Comparison of ENCODE assay signal across 8 mouse cellular contexts in genomic region chr8:105288958-105289732, GRCm38 (mm10). TPM values are rescaled to one million over a fixed set of nuclear protein-coding genes. Genes with fewer than 3 reads are reported as not detected.
DNase-seq lines count a peak whose midpoint lies in the region; ATAC-seq and TF ChIP-seq lines count a peak whose summit lies in the region.

No protein-coding gene starts in this region.

- H3K36me3 ChIP-seq in forebrain, embryonic 15.5 days: peaks cover 10% of the 10 kb centered on the region
- H3K36me3 ChIP-seq in lung, embryonic 14.5 days (ENCODE audit: insufficient read depth): no peaks in the 10 kb centered on the region
- H3K36me3 ChIP-seq in thymus, adult 2 months (ENCODE audit: control insufficient read depth, insufficient read depth, low read length): no peaks in the 10 kb centered on the region

- H3K4me3 ChIP-seq in forebrain, embryonic 15.5 days: peak overlapping the region; percentile 56
- H3K4me3 ChIP-seq in layer of hippocampus, adult 2 months: peak overlapping the region; percentile 78
- peak overlapping the region; percentile 51 for H3K4me3 ChIP-seq in lung, embryonic 14.5 days (ENCODE audit: low read depth, low read length)
- peak overlapping the region; percentile 73 for H3K4me3 ChIP-seq in olfactory bulb, adult 2 months (ENCODE audit: insufficient read depth, low read depth, low read length)
- peak overlapping the region; percentile 77 for H3K4me3 ChIP-seq in thymus, adult 2 months (ENCODE audit: control insufficient read depth, insufficient read depth, low read length)

- H3K4me1 ChIP-seq in forebrain, embryonic 15.5 days: peaks cover 54% of the 10 kb centered on the region
- H3K4me1 ChIP-seq in lung, embryonic 14.5 days (ENCODE audit: insufficient read depth): no peaks in the 10 kb centered on the region; the same call in 1 of the 2 replicates
- H3K4me1 ChIP-seq in olfactory bulb, adult 2 months (ENCODE audit: control insufficient read depth, insufficient read depth, low read length): peaks cover 22% of the 10 kb centered on the region
- peaks cover 17% of the 10 kb centered on the region for H3K4me1 ChIP-seq in thymus, adult 2 months (replicated peaks; ENCODE audit: control insufficient read depth, insufficient read depth, low read length)

- H3K27me3 ChIP-seq in forebrain, embryonic 15.5 days: 0 out of 2 replicates have a peak, but pooled peaks cover 4% of the 10 kb centered on the region
- peaks cover 13% of the 10 kb centered on the region for H3K27me3 ChIP-seq in lung, embryonic 14.5 days (ENCODE audit: insufficient read depth, low read length)
- no peaks in the 10 kb centered on the region for H3K27me3 ChIP-seq in thymus, adult 2 months (ENCODE audit: control insufficient read depth, insufficient read depth, low read length)

- H3K4me2 ChIP-seq in forebrain, embryonic 15.5 days (replicated peaks): peak overlapping the region; percentile 86
- H3K4me2 ChIP-seq in lung, embryonic 14.5 days: peak overlapping the region; percentile 84

- peak; percentile 88 for TF ChIP-seq POLR2A in olfactory bulb, adult 2 months (IDR thresholded peaks at IDR 0.05; ENCODE audit: insufficient read depth, low read depth, low read length)
- TF ChIP-seq POLR2A in thymus, adult 2 months (IDR thresholded peaks at IDR 0.05; ENCODE audit: control insufficient read depth, extremely low read depth, insufficient read depth, low read length, poor library complexity): peak; percentile 43; the same call in 1 of the 2 replicates

- H3K27ac ChIP-seq in forebrain, embryonic 15.5 days (replicated peaks): peak overlapping the region; percentile 93
- peak overlapping the region; percentile 89 for H3K27ac ChIP-seq in layer of hippocampus, adult 2 months
- H3K27ac ChIP-seq in lung, embryonic 14.5 days (ENCODE audit: low read depth): peak overlapping the region; percentile 75
- H3K27ac ChIP-seq in olfactory bulb, adult 2 months (ENCODE audit: insufficient read depth, low read depth, low read length): peak overlapping the region; percentile 78
- peak overlapping the region; percentile 52; the same call in 1 of the 2 replicates for H3K27ac ChIP-seq in thymus, adult 2 months (ENCODE audit: control insufficient read depth, insufficient read depth, low read length)

- intact Hi-C loops in heart, postnatal 36 days (cut with DNase I): loop anchor here (2.0 kb wide), 1 partner anchor 24 kb away; the partner anchor contains the start of genes Fbxl8 and Tradd

- ATAC-seq in forebrain, embryonic 15.5 days (replicated peaks): peak; percentile 91
- ATAC-seq in lung, embryonic 14.5 days (ENCODE audit: insufficient read depth): peak; percentile 84

- peak; percentile 99 for DNase-seq in ES-CJ7 (ENCODE audit: low read depth, low spot score)
- peak; percentile 97 for DNase-seq in cerebellum, adult 11-12 months
- DNase-seq in heart, postnatal 36 days: peak; percentile 91 to 92
- DNase-seq in layer of hippocampus, adult 2 months (ENCODE audit: low spot score in 2 of 2): peak; percentile 94 to 96
- DNase-seq in lung, embryonic 14.5 days: peak; percentile 98
- peak; percentile 97 for DNase-seq in thymus, adult 2 months

- peak overlapping the region; percentile 65 for H3K9ac ChIP-seq in forebrain, embryonic 15.5 days (replicated peaks)
- H3K9ac ChIP-seq in lung, embryonic 14.5 days: peak overlapping the region; percentile 54

- WGBS in forebrain, embryonic 15.5 days: under 1% methylated on average over 53 of the region's 53 CpGs
- under 1% methylated on average over 53 of the region's 53 CpGs for WGBS in lung, embryonic 14.5 days
- under 1% methylated on average over 53 of the region's 53 CpGs for WGBS in olfactory bulb, adult 2 months
- under 1% methylated on average over 53 of the region's 53 CpGs for WGBS in thymus, adult 2 months

- peak; percentile 40 for TF ChIP-seq CTCF in layer of hippocampus, adult 2 months (conservative IDR thresholded peaks at IDR 0.05)
- TF ChIP-seq CTCF in lung, embryonic 14.5 days (IDR thresholded peaks at IDR 0.05; ENCODE audit: low read depth): peak; percentile 52; the same call in 1 of the 2 replicates
- no peak for TF ChIP-seq CTCF in olfactory bulb, adult 2 months (IDR thresholded peaks at IDR 0.05; ENCODE audit: insufficient read depth, low read depth, low read length)
- 0 out of 2 replicates have a peak, but pooled peaks have one; percentile 28 for TF ChIP-seq CTCF in thymus, adult 2 months (IDR thresholded peaks at IDR 0.05; ENCODE audit: borderline replicate concordance, control insufficient read depth, extremely low read depth, insufficient read depth, low read length, poor library complexity)

- no peaks in the 10 kb centered on the region for H3K9me3 ChIP-seq in forebrain, embryonic 15.5 days
- no peaks in the 10 kb centered on the region for H3K9me3 ChIP-seq in lung, embryonic 14.5 days (ENCODE audit: low read depth, low read length)

RNA-seq across cellular contexts. Expression of gene 4931428F04Rik, which starts 0.5 kb away (rescaled TPM):
- polyA plus RNA-seq in forebrain, embryonic 15.5 days (2015; fragmentation: Nextera tagmentation; extraction: Ambion mirVana): 96.2 and 101 TPM in 2 replicates
- total RNA-seq in heart, postnatal 36 days (2021): under 1 TPM; 0.70 to 0.97 TPM
- total RNA-seq in layer of hippocampus, adult 2 months (2021): 10 to 100 TPM; 20.0 to 24.4 TPM
- 9.0 and 9.5 TPM in 2 replicates for polyA plus RNA-seq in lung, embryonic 14.5 days (2014; fragmentation: Nextera tagmentation; extraction: Ambion mirVana)
- polyA plus RNA-seq in olfactory bulb, adult 2 months (2012; ENCODE audit: insufficient read depth, insufficient read length, low replicate concordance, missing spikeins): not detected in 2 replicates
- 13.6 and 14.3 TPM in 2 replicates for polyA plus RNA-seq in thymus, adult 2 months (2012; rRNA removed)

RNA-seq across cellular contexts. Expression of gene Exoc3l, which starts 6.8 kb away (rescaled TPM):
- polyA plus RNA-seq in forebrain, embryonic 15.5 days (2015; fragmentation: Nextera tagmentation; extraction: Ambion mirVana): 10.1 and 11.9 TPM in 2 replicates
- 1 to 10 TPM; 6.4 to 7.7 TPM for total RNA-seq in heart, postnatal 36 days (2021)
- total RNA-seq in layer of hippocampus, adult 2 months (2021): 1 to 10 TPM; 1.4 TPM
- polyA plus RNA-seq in lung, embryonic 14.5 days (2014; fragmentation: Nextera tagmentation; extraction: Ambion mirVana): 31.9 and 33.3 TPM in 2 replicates
- not detected in 2 replicates for polyA plus RNA-seq in olfactory bulb, adult 2 months (2012; ENCODE audit: insufficient read depth, insufficient read length, low replicate concordance, missing spikeins)
- polyA plus RNA-seq in thymus, adult 2 months (2012; rRNA removed): 10.6 and 12.7 TPM in 2 replicates

RNA-seq across cellular contexts. Expression of gene E2f4, which starts 8.3 kb away (rescaled TPM):
- 44.2 and 48.1 TPM in 2 replicates for polyA plus RNA-seq in forebrain, embryonic 15.5 days (2015; fragmentation: Nextera tagmentation; extraction: Ambion mirVana)
- 10 to 100 TPM; 18.9 to 20.0 TPM for total RNA-seq in heart, postnatal 36 days (2021)
- 10 to 100 TPM; 36.1 to 39.0 TPM for total RNA-seq in layer of hippocampus, adult 2 months (2021)
- polyA plus RNA-seq in lung, embryonic 14.5 days (2014; fragmentation: Nextera tagmentation; extraction: Ambion mirVana): 102 and 112 TPM in 2 replicates
- not detected in 2 replicates for polyA plus RNA-seq in olfactory bulb, adult 2 months (2012; ENCODE audit: insufficient read depth, insufficient read length, low replicate concordance, missing spikeins)
- 474 and 475 TPM in 2 replicates for polyA plus RNA-seq in thymus, adult 2 months (2012; rRNA removed)

RNA-seq across cellular contexts. Expression of gene Nol3, which starts 13.2 kb away (rescaled TPM):
- polyA plus RNA-seq in forebrain, embryonic 15.5 days (2015; fragmentation: Nextera tagmentation; extraction: Ambion mirVana): 2.0 and 2.2 TPM in 2 replicates
- 10 to 100 TPM; 19.3 to 22.1 TPM for total RNA-seq in heart, postnatal 36 days (2021)
- 1 to 10 TPM; 7.4 to 7.8 TPM for total RNA-seq in layer of hippocampus, adult 2 months (2021)
- polyA plus RNA-seq in lung, embryonic 14.5 days (2014; fragmentation: Nextera tagmentation; extraction: Ambion mirVana): 0.61 and 1.1 TPM in 2 replicates
- polyA plus RNA-seq in olfactory bulb, adult 2 months (2012; ENCODE audit: insufficient read depth, insufficient read length, low replicate concordance, missing spikeins): not detected in 2 replicates
- polyA plus RNA-seq in thymus, adult 2 months (2012; rRNA removed): 3.5 and 4.0 TPM in 2 replicates

RNA-seq across cellular contexts. Expression of gene Elmo3, which starts 16.3 kb away (rescaled TPM):
- polyA plus RNA-seq in forebrain, embryonic 15.5 days (2015; fragmentation: Nextera tagmentation; extraction: Ambion mirVana): 0.84 and 0.98 TPM in 2 replicates
- total RNA-seq in heart, postnatal 36 days (2021): 1 to 10 TPM; 1.2 to 1.3 TPM
- 1 to 10 TPM in 1 of 2 experiments, under 1 TPM in 1; 0.84 to 1.2 TPM for total RNA-seq in layer of hippocampus, adult 2 months (2021)
- 5.2 and 8.0 TPM in 2 replicates for polyA plus RNA-seq in lung, embryonic 14.5 days (2014; fragmentation: Nextera tagmentation; extraction: Ambion mirVana)
- not detected in 2 replicates for polyA plus RNA-seq in olfactory bulb, adult 2 months (2012; ENCODE audit: insufficient read depth, insufficient read length, low replicate concordance, missing spikeins)
- polyA plus RNA-seq in thymus, adult 2 months (2012; rRNA removed): 28.9 and 39.1 TPM in 2 replicates

Comparison
In these comparisons a context has a peak if more than half of its experiments do, and no peak if none do; other contexts are left out.
1. Peak in every context shown above with its lines: DNase-seq, ATAC-seq, H3K4me3 ChIP-seq and H3K27ac ChIP-seq.
2. RNA of gene 4931428F04Rik, which starts 0.5 kb away (polyA plus RNA-seq): 96.2 to 101 TPM in forebrain, embryonic 15.5 days, 13.6 to 14.3 TPM in thymus, adult 2 months and 9.0 to 9.5 TPM in lung, embryonic 14.5 days; not detected in olfactory bulb, adult 2 months; every median in the first group is over 10 times any median in the second.
3. RNA of gene Exoc3l, which starts 6.8 kb away (polyA plus RNA-seq): 31.9 to 33.3 TPM in lung, embryonic 14.5 days, 10.6 to 12.7 TPM in thymus, adult 2 months and 10.1 to 11.9 TPM in forebrain, embryonic 15.5 days; not detected in olfactory bulb, adult 2 months; every median in the first group is over 10 times any median in the second.